Mouse (Mus musculus) ES-E14 (cell line): Measurements from ENCODE around the gene 2510039O18Rik. TPM values are rescaled to one million over a fixed set of nuclear protein-coding genes. Genes with fewer than 3 reads are reported as not detected.
A peak's percentile ranks its signal among the peaks of the same experiment; 100 is the strongest.

Experiments
- DNase-seq: peaks from one replicate; pipeline ENCODE4 v3.0.0-alpha.2; 2013; ENCODE audit warnings: low read depth, low spot score
- H3K27ac ChIP-seq: 2 replicates; pipeline ENCODE4 v1.5.1; 2012; ENCODE audit warnings: low read depth, mild to moderate bottlenecking, low read length, moderate library complexity, mixed read lengths; ENCODE audit not compliant: poor library complexity, insufficient read depth, severe bottlenecking
- H3K36me3 ChIP-seq: 2 replicates; pipeline ENCODE4 v1.6.1; 2012; ENCODE audit warnings: mild to moderate bottlenecking, low read length, moderate library complexity, mixed read lengths; ENCODE audit not compliant: control insufficient read depth, poor library complexity, insufficient read depth, severe bottlenecking
- H3K4me1 ChIP-seq, 2 experiments: fragments of 150-350 bp in 1 of 2; sonication (generic) in 1 of 2; 2 replicates each; pipeline ENCODE4 v1.6.1; 2012; ENCODE audit warnings: low read length in 2 of 2, mild to moderate bottlenecking in 1 of 2, mixed read lengths in 1 of 2; ENCODE audit not compliant: control insufficient read depth in 2 of 2, insufficient read depth in 2 of 2, poor library complexity in 1 of 2
- H3K4me3 ChIP-seq, 2 experiments: fragments of 150-350 bp in 1 of 2; sonication (generic) in 1 of 2; 2 replicates each; pipeline ENCODE4 v1.5.1; 2012; ENCODE audit warnings: low read length in 2 of 2, low read depth in 1 of 2, mild to moderate bottlenecking in 1 of 2, mixed read lengths in 1 of 2; ENCODE audit not compliant: insufficient read depth in 1 of 2, poor library complexity in 1 of 2, severe bottlenecking in 1 of 2
- H3K9ac ChIP-seq: 2 replicates; pipeline ENCODE4 v1.6.1; 2012; ENCODE audit warnings: low read depth, mild to moderate bottlenecking, low read length, mixed read lengths; ENCODE audit not compliant: poor library complexity, insufficient read depth, severe bottlenecking
- H3K9me3 ChIP-seq: fragments of 150-350 bp; sonication (generic); 2 replicates; pipeline ENCODE4 v1.6.1; 2012; ENCODE audit warnings: low read depth, mild to moderate bottlenecking, low read length; ENCODE audit not compliant: control insufficient read depth, insufficient read depth
- CHD2 ChIP-seq: IDR thresholded peaks from 2 replicates; pipeline ENCODE4 v1.6.1; 2014; ENCODE audit warnings: mild to moderate bottlenecking, low read depth, low read length, inconsistent platforms
- HCFC1 ChIP-seq: IDR thresholded peaks from 2 replicates; pipeline ENCODE4 v1.6.1; 2012; ENCODE audit warnings: low read length, inconsistent platforms, borderline replicate concordance; ENCODE audit not compliant: insufficient read depth
- MAFK ChIP-seq: IDR thresholded peaks from 2 replicates; pipeline ENCODE4 v1.6.1; 2014; ENCODE audit warnings: mild to moderate bottlenecking, low read depth, low read length, inconsistent platforms; ENCODE audit not compliant: insufficient read depth
- ZC3H11A ChIP-seq: IDR thresholded peaks from 2 replicates; pipeline ENCODE4 v1.6.1; 2012; ENCODE audit warnings: low read depth, mild to moderate bottlenecking, inconsistent platforms, low read length, borderline replicate concordance
- ZNF384 ChIP-seq: IDR thresholded peaks from 2 replicates; pipeline ENCODE4 v1.6.1; 2012; ENCODE audit warnings: low read depth, low read length, inconsistent platforms
- in situ Hi-C, 2 experiments: fragments of 600-800 bp; cut with MboI; formaldehyde crosslinking; loops; one replicate each; pipeline ENCODE4 v1.15.1; 2025; ENCODE audit warnings: low sequenced_read_pairs in 2 of 2, inconsistent platforms in 1 of 2; ENCODE audit not compliant: unreplicated experiment in 2 of 2
- total RNA-seq: library from RNA; depleted of rRNA; stranded (reverse); fragments of 300-350 nt; gene quantifications from 2 replicates; pipeline ENCODE4 v1.2.3, GENCODE M21; 2012

Gene 2510039O18Rik
- total RNA-seq, 1 experiment: 73.5 TPM

- Histone ChIP-seq H3K9me3 (no peaks in the 10 kb centered on the region), H3K27ac (no peak overlapping the region), H3K4me1 (no peaks in the 10 kb centered on the region), H3K9ac (no peak overlapping the region), H3K4me3 (no peak overlapping the region), H3K36me3 (no peaks in the 10 kb centered on the region)
- TF ChIP-seq ZC3H11A (peak; percentile 63; the same call in 1 of the 2 replicates), MAFK (no peak)
- DNase-seq: peak; percentile 92
- in situ Hi-C loops: no loop called here
Observed at GRCm38 (mm10) chr4:147959881-147960831, 19.5 kb downstream of the 2510039O18Rik start.

- no peak overlapping the region for H3K27ac ChIP-seq
- in situ Hi-C loops: no loop called here
- H3K4me3 ChIP-seq: no peak overlapping the region
- H3K36me3 ChIP-seq: no peaks in the 10 kb centered on the region
- H3K4me1 ChIP-seq: no peaks in the 10 kb centered on the region
- no peaks in the 10 kb centered on the region for H3K9me3 ChIP-seq
- no peak for TF ChIP-seq CHD2
- no peak for TF ChIP-seq ZNF384
- no peak for TF ChIP-seq ZC3H11A
- no peak for TF ChIP-seq HCFC1
- no peak for TF ChIP-seq MAFK
- no peak overlapping the region; the same call in 1 of the 2 replicates for H3K9ac ChIP-seq
- DNase-seq: no peak
Observed at GRCm38 (mm10) chr4:147962781-147963180, 22.1 kb downstream of the 2510039O18Rik start.

GRCm38 (mm10) chr4:147963623-147964022 is 22.9 kb downstream of the 2510039O18Rik start:
- TF ChIP-seq ZC3H11A: no peak
- no peak for DNase-seq
- H3K4me1 ChIP-seq: no peaks in the 10 kb centered on the region
- no peaks in the 10 kb centered on the region for H3K9me3 ChIP-seq
- H3K9ac ChIP-seq: no peak overlapping the region
- H3K27ac ChIP-seq: no peak overlapping the region
- H3K4me3 ChIP-seq: no peak overlapping the region
- no peaks in the 10 kb centered on the region for H3K36me3 ChIP-seq
- in situ Hi-C loops: no loop called here

- in situ Hi-C loops: no loop called here
- no peak for DNase-seq
- Histone ChIP-seq H3K27ac (no peak overlapping the region), H3K9me3 (no peaks in the 10 kb centered on the region), H3K36me3 (no peaks in the 10 kb centered on the region), H3K9ac (no peak overlapping the region), H3K4me1 (peaks cover 0 to 2% of the 10 kb centered on the region in 2 experiments; a peak in 1 of 4 replicates), H3K4me3 (no peak overlapping the region)
- TF ChIP-seq ZNF384 (no peak), ZC3H11A (no peak), HCFC1 (no peak), CHD2 (no peak), MAFK (no peak)
Observed at GRCm38 (mm10) chr4:147965712-147966111, 25.0 kb downstream of the 2510039O18Rik start.

- in situ Hi-C loops: no loop called here
- H3K27ac ChIP-seq: no peak overlapping the region
- H3K4me3 ChIP-seq: no peak overlapping the region
- TF ChIP-seq ZC3H11A (no peak), ZNF384 (no peak), CHD2 (no peak), MAFK (no peak), HCFC1 (no peak)
- peaks cover 0 to 2% of the 10 kb centered on the region in 2 experiments; a peak in 1 of 4 replicates for H3K4me1 ChIP-seq
- no peak for DNase-seq
- H3K36me3 ChIP-seq: no peaks in the 10 kb centered on the region
- no peak overlapping the region for H3K9ac ChIP-seq
- H3K9me3 ChIP-seq: no peaks in the 10 kb centered on the region
Observed at GRCm38 (mm10) chr4:147968816-147969215, 28.1 kb downstream of the 2510039O18Rik start.
